Mouse (Mus musculus) fat pad, adult 2 months (tissue): ENCODE measurements at regions not wholly inside any gene's neighbourhood (a gene's known extent, or its start where the extent isn't known, plus 50 kb on each side); places are given as distances from the start of the nearest gene placed in this dataset.
A peak's percentile ranks its signal among the peaks of the same experiment; 100 is the strongest.
"Not testable (repeated sequence)": the region's sequence is repeated elsewhere in the genome, so short reads cannot be mapped to it uniquely, and the experiment has no call there.

ENCODE experiments used
- DNase-seq: peaks from one replicate; pipeline ENCODE4 v3.0.0-alpha.2; 2011; ENCODE audit warnings: low read depth, low spot score; ENCODE audit errors: extremely low read depth

- no peak for DNase-seq
Measured at GRCm38 (mm10) chr13:107779591-107779990, 264.7 kb upstream of the Smim15 start.

GRCm38 (mm10) chr13:107774499-107774898, 269.7 kb upstream of the Smim15 start:
- DNase-seq, result not testable (repeated sequence)

GRCm38 (mm10) chr13:107767262-107767624, 277.0 kb upstream of the Smim15 start:
- no peak for DNase-seq

- no peak for DNase-seq
Measured at GRCm38 (mm10) chr13:107766397-107767261, 277.6 kb upstream of the Smim15 start.

GRCm38 (mm10) chr13:107763911-107764310, 280.3 kb upstream of the Smim15 start:
- no peak for DNase-seq

GRCm38 (mm10) chr13:107760511-107760910, 283.7 kb upstream of the Smim15 start:
- DNase-seq, result no peak

- DNase-seq, result no peak
Measured at GRCm38 (mm10) chr13:107758327-107759095, 285.7 kb upstream of the Smim15 start.

GRCm38 (mm10) chr13:107752745-107753144, 291.5 kb upstream of the Smim15 start:
- no peak for DNase-seq

- DNase-seq, result no peak
Measured at GRCm38 (mm10) chr13:107743464-107744218, 300.6 kb upstream of the Smim15 start.

- no peak for DNase-seq
Measured at GRCm38 (mm10) chr13:107736581-107736980, 307.7 kb upstream of the Smim15 start.

GRCm38 (mm10) chr13:107734161-107734905, 309.9 kb upstream of the Smim15 start:
- no peak for DNase-seq

GRCm38 (mm10) chr13:107730976-107731375, 313.3 kb upstream of the Smim15 start:
- no peak for DNase-seq

- DNase-seq, result no peak
Measured at GRCm38 (mm10) chr13:107726491-107726890, 317.8 kb upstream of the Smim15 start.

GRCm38 (mm10) chr13:107721901-107722300, 322.3 kb upstream of the Smim15 start:
- DNase-seq, result no peak

- no peak for DNase-seq
Measured at GRCm38 (mm10) chr13:107720874-107721574, 323.2 kb upstream of the Smim15 start.

- no peak for DNase-seq
Measured at GRCm38 (mm10) chr13:107718973-107719620, 325.1 kb upstream of the Smim15 start.

- no peak for DNase-seq
Measured at GRCm38 (mm10) chr13:107715616-107716015, 328.6 kb upstream of the Smim15 start.

GRCm38 (mm10) chr13:107714001-107714400, 330.2 kb upstream of the Smim15 start:
- DNase-seq, result peak; percentile 31

GRCm38 (mm10) chr13:107711341-107711994, 332.8 kb upstream of the Smim15 start:
- DNase-seq, result no peak
